Mouse (Mus musculus) liver, embryonic 12.5 days (tissue): ENCODE results near the gene Eif3l. TPM values are rescaled to one million over a fixed set of nuclear protein-coding genes. Genes with fewer than 3 reads are reported as not detected.

Source experiments
- ATAC-seq: fragments of 200-750 bp; cut with Nextera tagmentation; 2 replicates; pipeline ENCODE4 v1.8.0; 2017; ENCODE audit warnings: moderate number of reproducible peaks, mild to moderate bottlenecking, moderate library complexity
- H3K27ac ChIP-seq: fragments of 300-500 bp; sonication (generic); 2 replicates; pipeline ENCODE4 v1.5.1; 2016; ENCODE audit warnings: mild to moderate bottlenecking
- H3K27me3 ChIP-seq: fragments of 300-500 bp; sonication (generic); replicated peaks from 2 replicates; pipeline ENCODE4 v1.6.1; 2016; ENCODE audit warnings: mild to moderate bottlenecking, moderate library complexity
- H3K36me3 ChIP-seq: fragments of 300-500 bp; sonication (generic); 2 replicates; pipeline ENCODE4 v1.6.1; 2016; ENCODE audit warnings: mild to moderate bottlenecking, moderate library complexity
- H3K4me1 ChIP-seq: fragments of 300-500 bp; sonication (generic); 2 replicates; pipeline ENCODE4 v1.6.1; 2016
- H3K4me2 ChIP-seq: fragments of 300-500 bp; sonication (generic); 2 replicates; pipeline ENCODE4 v1.6.1; 2016; ENCODE audit warnings: mild to moderate bottlenecking, moderate library complexity
- H3K4me3 ChIP-seq: fragments of 300-500 bp; sonication (generic); 2 replicates; pipeline ENCODE4 v1.5.1; 2016; ENCODE audit warnings: mild to moderate bottlenecking, moderate library complexity
- H3K9ac ChIP-seq: fragments of 300-500 bp; sonication (generic); 2 replicates; pipeline ENCODE4 v1.6.1; 2016; ENCODE audit warnings: mild to moderate bottlenecking, moderate library complexity
- H3K9me3 ChIP-seq: fragments of 300-500 bp; sonication (generic); replicated peaks from 2 replicates; pipeline ENCODE4 v1.6.1; 2016; ENCODE audit warnings: mild to moderate bottlenecking, moderate library complexity
- WGBS: fragments of 180-500 bp; shearing (Covaris S2); methylation state at CpG from one replicate; pipeline ENCODE4 v1.1.7; 2016; ENCODE audit not compliant: insufficient replicate concordance; 5-methylcytosine and 5-hydroxymethylcytosine counted together
- polyA plus RNA-seq: library from polyadenylated mRNA; unstranded; fragments of >200 nt; fragmentation: Nextera tagmentation; extraction: Ambion mirVana; gene quantifications from 2 replicates; pipeline ENCODE4 v1.2.1, GENCODE M21; 2016

Gene Eif3l
- polyA plus RNA-seq, 1 experiment from 2014 or later, result 201 TPM

- Histone ChIP-seq H3K4me3 (no peak overlapping the region), H3K27ac (peak overlapping the region; percentile 61; the same call in 1 of the 2 replicates), H3K36me3 (peaks cover 38% of the 10 kb centered on the region), H3K4me2 (peak overlapping the region; percentile 17), H3K9ac (no peak overlapping the region), H3K9me3 (no peaks in the 10 kb centered on the region), H3K27me3 (0 out of 2 replicates have a peak, but pooled peaks cover 13% of the 10 kb centered on the region), H3K4me1 (peaks cover 30% of the 10 kb centered on the region)
- 16% methylated on average over 6 of the region's 6 CpGs for WGBS
- peak; percentile 77 for ATAC-seq
Observed at GRCm38 (mm10) chr15:79097611-79098025, 22.6 kb downstream of the Eif3l start.

- H3K4me1 ChIP-seq, result peaks cover 30% of the 10 kb centered on the region
- peaks cover 32% of the 10 kb centered on the region for H3K36me3 ChIP-seq
- 51% methylated on average over 5 of the region's 5 CpGs for WGBS
- no peak overlapping the region; the same call in 1 of the 2 replicates for H3K4me2 ChIP-seq
- 0 out of 2 replicates have a peak, but pooled peaks cover 13% of the 10 kb centered on the region for H3K27me3 ChIP-seq
- ATAC-seq, result no peak
- H3K27ac ChIP-seq, result no peak overlapping the region
- no peak overlapping the region for H3K4me3 ChIP-seq
- no peak overlapping the region for H3K9ac ChIP-seq
- no peaks in the 10 kb centered on the region for H3K9me3 ChIP-seq
Observed at GRCm38 (mm10) chr15:79098220-79098619, 23.2 kb downstream of the Eif3l start.

GRCm38 (mm10) chr15:79098868-79099267 lies 23.9 kb downstream of the Eif3l start:
- Histone ChIP-seq H3K4me2 (no peak overlapping the region), H3K4me3 (no peak overlapping the region), H3K4me1 (peaks cover 30% of the 10 kb centered on the region), H3K36me3 (peaks cover 25% of the 10 kb centered on the region), H3K27me3 (0 out of 2 replicates have a peak, but pooled peaks cover 13% of the 10 kb centered on the region), H3K9me3 (no peaks in the 10 kb centered on the region), H3K27ac (peak overlapping the region; percentile 38; the same call in 1 of the 2 replicates), H3K9ac (no peak overlapping the region)
- ATAC-seq, result 0 out of 2 replicates have a peak, but pooled peaks have one; percentile 24
- 20% methylated on average over 7 of the region's 7 CpGs for WGBS

- no peak overlapping the region for H3K9ac ChIP-seq
- peaks cover 19% of the 10 kb centered on the region for H3K36me3 ChIP-seq
- no peak overlapping the region for H3K4me2 ChIP-seq
- 0 out of 2 replicates have a peak, but pooled peaks cover 13% of the 10 kb centered on the region for H3K27me3 ChIP-seq
- no peaks in the 10 kb centered on the region for H3K9me3 ChIP-seq
- no peak overlapping the region for H3K4me3 ChIP-seq
- 40% methylated on average over 4 of the region's 4 CpGs for WGBS
- peak overlapping the region; percentile 38; the same call in 1 of the 2 replicates for H3K27ac ChIP-seq
- peaks cover 30% of the 10 kb centered on the region for H3K4me1 ChIP-seq
- ATAC-seq, result no peak
Observed at GRCm38 (mm10) chr15:79099456-79099855, 24.5 kb downstream of the Eif3l start.

GRCm38 (mm10) chr15:79100391-79100790 lies 25.4 kb downstream of the Eif3l start:
- WGBS, result 59% methylated on average over 4 of the region's 4 CpGs
- Histone ChIP-seq H3K4me3 (no peak overlapping the region), H3K27me3 (0 out of 2 replicates have a peak, but pooled peaks cover 13% of the 10 kb centered on the region), H3K9me3 (no peaks in the 10 kb centered on the region), H3K9ac (no peak overlapping the region), H3K36me3 (peaks cover 11% of the 10 kb centered on the region), H3K4me2 (no peak overlapping the region), H3K27ac (no peak overlapping the region), H3K4me1 (peaks cover 36% of the 10 kb centered on the region)
- no peak for ATAC-seq

GRCm38 (mm10) chr15:79101531-79101930 lies 26.6 kb downstream of the Eif3l start:
- no peak for ATAC-seq
- no peak overlapping the region for H3K9ac ChIP-seq
- 0 out of 2 replicates have a peak, but pooled peaks cover 13% of the 10 kb centered on the region for H3K27me3 ChIP-seq
- H3K27ac ChIP-seq, result no peak overlapping the region
- no peaks in the 10 kb centered on the region for H3K36me3 ChIP-seq
- no peak overlapping the region for H3K4me2 ChIP-seq
- peaks cover 41% of the 10 kb centered on the region for H3K4me1 ChIP-seq
- H3K4me3 ChIP-seq, result no peak overlapping the region
- H3K9me3 ChIP-seq, result no peaks in the 10 kb centered on the region

- no peak overlapping the region for H3K9ac ChIP-seq
- no peak for ATAC-seq
- no peak overlapping the region for H3K4me3 ChIP-seq
- no peaks in the 10 kb centered on the region for H3K9me3 ChIP-seq
- H3K4me2 ChIP-seq, result no peak overlapping the region
- H3K27ac ChIP-seq, result no peak overlapping the region
- no peaks in the 10 kb centered on the region for H3K36me3 ChIP-seq
- H3K27me3 ChIP-seq, result peaks cover 11% of the 10 kb centered on the region; the same call in 1 of the 2 replicates
- H3K4me1 ChIP-seq, result peaks cover 33% of the 10 kb centered on the region
- WGBS, result 72% methylated on average over 10 of the region's 10 CpGs
Observed at GRCm38 (mm10) chr15:79103264-79103663, 28.3 kb downstream of the Eif3l start.

- Histone ChIP-seq H3K27ac (peak overlapping the region; percentile 3; the same call in 1 of the 2 replicates), H3K9ac (no peak overlapping the region), H3K27me3 (peaks cover 26% of the 10 kb centered on the region), H3K4me1 (peaks cover 52% of the 10 kb centered on the region), H3K9me3 (no peaks in the 10 kb centered on the region), H3K36me3 (no peaks in the 10 kb centered on the region), H3K4me2 (peak overlapping the region; percentile 7; the same call in 1 of the 2 replicates), H3K4me3 (no peak overlapping the region)
- WGBS, result 25% methylated on average over 2 of the region's 2 CpGs
- ATAC-seq, result peak; percentile 63
Observed at GRCm38 (mm10) chr15:79105804-79106203, 30.8 kb downstream of the Eif3l start.

GRCm38 (mm10) chr15:79107966-79108365 lies 33.0 kb downstream of the Eif3l start:
- 29% methylated on average over 7 of the region's 7 CpGs for WGBS
- H3K9ac ChIP-seq, result no peak overlapping the region
- H3K9me3 ChIP-seq, result no peaks in the 10 kb centered on the region
- no peak overlapping the region for H3K27ac ChIP-seq
- peak overlapping the region; percentile 72; the same call in 1 of the 2 replicates for H3K4me3 ChIP-seq
- H3K27me3 ChIP-seq, result peaks cover 27% of the 10 kb centered on the region
- ATAC-seq, result no peak
- H3K4me2 ChIP-seq, result peak overlapping the region; percentile 96
- H3K36me3 ChIP-seq, result peaks cover 3% of the 10 kb centered on the region; the same call in 1 of the 2 replicates
- peaks cover 60% of the 10 kb centered on the region for H3K4me1 ChIP-seq

GRCm38 (mm10) chr15:79108421-79109320 lies 33.7 kb downstream of the Eif3l start, which contains the start of gene Micall1:
TSS of gene Micall1 (plus strand) at chr15:79108898.
- WGBS, result 1% methylated on average over 46 of the region's 85 CpGs

GRCm38 (mm10) chr15:79109321-79109934 lies 34.4 kb downstream of the Eif3l start:
- peaks cover 5% of the 10 kb centered on the region; the same call in 1 of the 2 replicates for H3K36me3 ChIP-seq
- H3K27ac ChIP-seq, result peak overlapping the region; percentile 73
- H3K9me3 ChIP-seq, result no peaks in the 10 kb centered on the region
- peak overlapping the region; percentile 72 for H3K4me3 ChIP-seq
- H3K4me1 ChIP-seq, result peaks cover 60% of the 10 kb centered on the region
- peak overlapping the region; percentile 96 for H3K4me2 ChIP-seq
- peak overlapping the region; percentile 86 for H3K9ac ChIP-seq
- peaks cover 27% of the 10 kb centered on the region for H3K27me3 ChIP-seq
- WGBS, result 0% methylated on average over 39 of the region's 46 CpGs
- ATAC-seq, result peak; percentile 51

More at GRCm38 (mm10) chr15:79108421-79109320, 33.7 kb downstream of the Eif3l start, which contains the start of gene Micall1:
- no peaks in the 10 kb centered on the region for H3K9me3 ChIP-seq
- H3K9ac ChIP-seq, result peak within 1 kb of the TSS; percentile 86
- peak within 1 kb of the TSS; percentile 72 for H3K4me3 ChIP-seq
- ATAC-seq, result peak; percentile 75
- H3K4me2 ChIP-seq, result peak within 1 kb of the TSS; percentile 96
- peaks cover 5% of the 10 kb centered on the region; the same call in 1 of the 2 replicates for H3K36me3 ChIP-seq
- H3K4me1 ChIP-seq, result peaks cover 60% of the 10 kb centered on the region
- peaks cover 27% of the 10 kb centered on the region for H3K27me3 ChIP-seq
- H3K27ac ChIP-seq, result peak within 1 kb of the TSS; percentile 73
